Mouse (Mus musculus): ENCODE data around the gene Clk2.

- TF ChIP-seq CTCF (IDR thresholded peaks at IDR 0.05; ENCODE audit: extremely low read depth, insufficient read length, insufficient replicate concordance, low read depth, low read length) (no peak), POLR2A (IDR thresholded peaks at IDR 0.05; ENCODE audit: low read depth, low read length) (no peak)
Observed at GRCm38 (mm10) chr3:89203142-89203514, 38.5 kb downstream of the Clk2 start.
